Mouse (Mus musculus) lung, postnatal 0 days (tissue): Measurements from ENCODE around the gene Lamb1. TPM values are rescaled to one million over a fixed set of nuclear protein-coding genes. Genes with fewer than 3 reads are reported as not detected.

Experiments used
- ATAC-seq: fragments of 200-750 bp; cut with Nextera tagmentation; 2 replicates; pipeline ENCODE4 v1.8.0; 2017; ENCODE audit warnings: moderate library complexity
- DNase-seq: peaks from one replicate; pipeline ENCODE4 v3.0.0-alpha.2; 2016; ENCODE audit warnings: low spot score
- H3K27ac ChIP-seq: fragments of 300-500 bp; sonication (generic); 2 replicates; pipeline ENCODE4 v1.5.1; 2014; ENCODE audit warnings: antibody characterized with exemption, mild to moderate bottlenecking, low read length, mixed read lengths
- H3K27me3 ChIP-seq: fragments of 300-500 bp; sonication (generic); replicated peaks from 2 replicates; pipeline ENCODE4 v1.6.1; 2014; ENCODE audit warnings: low read length, mixed read lengths; ENCODE audit not compliant: insufficient read depth
- H3K36me3 ChIP-seq: fragments of 300-500 bp; sonication (generic); 2 replicates; pipeline ENCODE4 v1.6.1; 2014; ENCODE audit warnings: low read length, mixed read lengths; ENCODE audit not compliant: insufficient read depth
- H3K4me1 ChIP-seq: fragments of 300-500 bp; sonication (generic); 2 replicates; pipeline ENCODE4 v1.6.1; 2014; ENCODE audit warnings: antibody characterized with exemption, low read depth, low read length, mixed read lengths; ENCODE audit not compliant: insufficient read depth
- H3K4me2 ChIP-seq: fragments of 300-500 bp; sonication (generic); replicated peaks from 2 replicates; pipeline ENCODE4 v1.6.1; 2014; ENCODE audit warnings: low read depth, mild to moderate bottlenecking, low read length, moderate library complexity, mixed read lengths
- H3K4me3 ChIP-seq: fragments of 300-500 bp; sonication (generic); 2 replicates; pipeline ENCODE4 v1.5.1; 2014; ENCODE audit warnings: low read depth, low read length
- H3K9ac ChIP-seq: fragments of 300-500 bp; sonication (generic); replicated peaks from 2 replicates; pipeline ENCODE4 v1.6.1; 2014; ENCODE audit warnings: low read depth, mild to moderate bottlenecking
- H3K9me3 ChIP-seq: fragments of 300-500 bp; sonication (generic); 2 replicates; pipeline ENCODE4 v1.6.1; 2016; ENCODE audit warnings: low read length, mixed read lengths
- CTCF ChIP-seq: IDR thresholded peaks from 2 replicates; pipeline ENCODE4 v1.5.1; 2016; ENCODE audit warnings: antibody characterized with exemption, mild to moderate bottlenecking
- EP300 ChIP-seq: IDR thresholded peaks from 2 replicates; pipeline ENCODE4 v1.6.1; 2016; ENCODE audit warnings: antibody characterized with exemption, mild to moderate bottlenecking, control low read depth
- WGBS: fragments of 180-500 bp; shearing (Covaris S2); extraction: QIAGEN DNeasy Blood & Tissue Kit; methylation state at CpG from one replicate; pipeline ENCODE4 v1.1.7; 2014; 5-methylcytosine and 5-hydroxymethylcytosine counted together
- polyA plus RNA-seq: library from polyadenylated mRNA; unstranded; fragments of >200 nt; fragmentation: Nextera tagmentation; extraction: Ambion mirVana; gene quantifications from 2 replicates; pipeline ENCODE4 v1.2.1, GENCODE M21; 2015

Lamb1 gene
- polyA plus RNA-seq, 1 experiment from 2014 or later = 56.0 TPM

DNA sequence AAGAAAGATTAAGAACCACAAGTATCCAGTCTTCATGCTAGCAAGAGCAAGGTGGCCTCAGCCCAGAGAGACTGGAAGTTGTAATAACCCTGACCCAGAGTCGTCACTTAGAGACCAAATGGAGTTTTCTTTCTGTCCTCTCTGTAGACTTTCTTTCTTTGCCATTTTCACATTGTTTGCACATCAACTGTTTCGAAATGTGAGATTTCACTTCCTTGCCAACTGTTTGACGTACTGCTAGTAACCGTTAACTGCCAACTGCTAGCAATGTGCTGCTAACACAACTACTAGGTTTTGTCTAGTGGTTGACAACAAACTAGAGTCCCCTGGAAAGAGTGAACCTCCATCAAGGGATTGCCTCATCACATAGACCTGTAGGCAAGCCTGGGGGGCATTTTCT is 18.1 kb downstream of the Lamb1 start:
- no peak for TF ChIP-seq CTCF
- TF ChIP-seq EP300 = peak; percentile 53; the same call in 1 of the 2 replicates
- Histone ChIP-seq H3K36me3 (peaks cover 28% of the 10 kb centered on the region; the same call in 1 of the 2 replicates), H3K4me1 (peaks cover 10% of the 10 kb centered on the region; the same call in 1 of the 2 replicates), H3K9ac (no peak overlapping the region), H3K27me3 (no peaks in the 10 kb centered on the region), H3K27ac (no peak overlapping the region), H3K4me3 (no peak overlapping the region), H3K9me3 (no peaks in the 10 kb centered on the region), H3K4me2 (no peak overlapping the region)
- peak; percentile 35 for ATAC-seq
- WGBS = 41% methylated on average over 4 of the region's 4 CpGs
- DNase-seq = peak; percentile 74

DNA sequence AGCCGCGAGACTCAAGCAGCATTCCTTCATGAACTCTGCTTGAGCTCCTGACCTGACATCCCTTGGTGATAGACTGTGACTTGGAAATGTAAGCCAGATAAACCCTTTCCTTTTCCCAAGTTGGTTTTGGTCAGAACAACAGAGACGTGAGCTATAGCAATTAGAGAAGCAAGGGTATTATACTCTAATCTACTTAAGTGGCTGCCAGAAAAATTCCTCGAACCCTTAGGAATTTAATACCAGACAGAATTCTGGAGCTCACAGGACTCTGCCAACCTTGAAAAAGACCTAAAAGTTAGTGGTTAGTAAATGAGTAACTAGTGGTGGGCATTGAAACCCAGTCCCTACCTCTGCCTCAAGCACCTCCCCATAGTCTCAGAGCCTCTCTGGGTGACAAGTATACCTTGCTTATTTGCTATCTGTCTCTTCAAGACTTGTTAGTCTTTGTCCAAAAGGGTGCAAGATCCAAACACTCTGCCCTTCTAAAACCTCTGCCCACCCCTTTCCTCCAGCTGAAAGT is 18.6 kb downstream of the Lamb1 start:
- WGBS = 54% methylated on average over 4 of the region's 4 CpGs
- peak; percentile 2; the same call in 1 of the 2 replicates for TF ChIP-seq EP300
- TF ChIP-seq CTCF = no peak
- no peak overlapping the region for H3K4me2 ChIP-seq
- DNase-seq = no peak
- H3K4me1 ChIP-seq = peaks cover 10% of the 10 kb centered on the region; the same call in 1 of the 2 replicates
- no peak for ATAC-seq
- no peaks in the 10 kb centered on the region for H3K27me3 ChIP-seq
- H3K36me3 ChIP-seq = peaks cover 33% of the 10 kb centered on the region; the same call in 1 of the 2 replicates
- H3K27ac ChIP-seq = no peak overlapping the region
- H3K9ac ChIP-seq = no peak overlapping the region
- no peak overlapping the region for H3K4me3 ChIP-seq
- no peaks in the 10 kb centered on the region for H3K9me3 ChIP-seq

DNA sequence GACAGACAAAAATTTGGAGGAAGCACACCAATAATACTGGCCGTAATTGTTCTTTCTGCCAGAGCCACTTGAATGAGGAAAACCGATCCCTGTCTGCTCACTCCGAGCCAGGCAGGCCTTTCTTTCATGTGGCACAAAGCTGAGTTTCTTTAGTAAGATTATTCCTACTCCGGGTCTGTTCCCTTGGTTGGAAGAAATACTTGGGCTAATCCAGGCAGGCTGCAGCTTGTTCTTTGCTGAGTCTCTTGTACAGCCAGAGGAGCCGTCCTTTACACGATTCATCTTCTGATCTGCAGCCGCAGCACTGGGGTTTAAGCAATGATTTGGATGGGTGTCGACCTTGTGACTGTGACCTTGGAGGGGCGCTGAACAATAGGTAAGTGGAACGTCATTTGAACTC is 24.0 kb downstream of the Lamb1 start:
- H3K4me2 ChIP-seq = no peak overlapping the region
- WGBS = 95% methylated on average over 10 of the region's 10 CpGs
- peaks cover 33% of the 10 kb centered on the region; the same call in 1 of the 2 replicates for H3K36me3 ChIP-seq
- H3K9me3 ChIP-seq = no peaks in the 10 kb centered on the region
- no peak for TF ChIP-seq CTCF
- TF ChIP-seq EP300 = no peak
- no peak overlapping the region for H3K9ac ChIP-seq
- no peak overlapping the region for H3K27ac ChIP-seq
- no peaks in the 10 kb centered on the region for H3K4me1 ChIP-seq
- no peaks in the 10 kb centered on the region for H3K27me3 ChIP-seq
- H3K4me3 ChIP-seq = no peak overlapping the region
- no peak for ATAC-seq
- DNase-seq = no peak

DNA sequence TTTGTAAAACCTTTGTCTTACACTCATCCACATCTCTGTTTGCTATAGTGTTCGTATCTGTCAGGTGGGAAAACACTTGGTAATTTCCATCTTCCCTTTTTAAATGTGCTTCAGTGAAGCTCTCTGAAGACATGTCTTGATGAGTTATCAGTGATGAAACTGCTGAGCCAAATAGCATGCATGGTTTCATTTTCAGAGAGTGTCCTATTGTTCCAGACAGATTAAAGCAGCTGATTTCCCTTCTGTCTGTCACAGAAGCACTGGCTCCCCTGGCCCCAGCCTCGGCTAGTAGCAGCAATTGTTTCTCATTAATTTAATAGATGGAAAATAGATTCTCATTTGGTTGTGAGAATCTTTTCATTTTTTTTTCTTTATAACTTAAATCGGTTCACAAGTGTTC is 25.9 kb downstream of the Lamb1 start:
- Histone ChIP-seq H3K4me2 (no peak overlapping the region), H3K9me3 (no peaks in the 10 kb centered on the region), H3K9ac (no peak overlapping the region), H3K27me3 (no peaks in the 10 kb centered on the region), H3K4me1 (peaks cover 2% of the 10 kb centered on the region; the same call in 1 of the 2 replicates), H3K27ac (no peak overlapping the region), H3K4me3 (no peak overlapping the region), H3K36me3 (peaks cover 24% of the 10 kb centered on the region; the same call in 1 of the 2 replicates)
- no peak for TF ChIP-seq CTCF
- TF ChIP-seq EP300 = no peak
- DNase-seq (no peak), ATAC-seq (no peak)
- WGBS = 80% methylated on average over 3 of the region's 3 CpGs

DNA sequence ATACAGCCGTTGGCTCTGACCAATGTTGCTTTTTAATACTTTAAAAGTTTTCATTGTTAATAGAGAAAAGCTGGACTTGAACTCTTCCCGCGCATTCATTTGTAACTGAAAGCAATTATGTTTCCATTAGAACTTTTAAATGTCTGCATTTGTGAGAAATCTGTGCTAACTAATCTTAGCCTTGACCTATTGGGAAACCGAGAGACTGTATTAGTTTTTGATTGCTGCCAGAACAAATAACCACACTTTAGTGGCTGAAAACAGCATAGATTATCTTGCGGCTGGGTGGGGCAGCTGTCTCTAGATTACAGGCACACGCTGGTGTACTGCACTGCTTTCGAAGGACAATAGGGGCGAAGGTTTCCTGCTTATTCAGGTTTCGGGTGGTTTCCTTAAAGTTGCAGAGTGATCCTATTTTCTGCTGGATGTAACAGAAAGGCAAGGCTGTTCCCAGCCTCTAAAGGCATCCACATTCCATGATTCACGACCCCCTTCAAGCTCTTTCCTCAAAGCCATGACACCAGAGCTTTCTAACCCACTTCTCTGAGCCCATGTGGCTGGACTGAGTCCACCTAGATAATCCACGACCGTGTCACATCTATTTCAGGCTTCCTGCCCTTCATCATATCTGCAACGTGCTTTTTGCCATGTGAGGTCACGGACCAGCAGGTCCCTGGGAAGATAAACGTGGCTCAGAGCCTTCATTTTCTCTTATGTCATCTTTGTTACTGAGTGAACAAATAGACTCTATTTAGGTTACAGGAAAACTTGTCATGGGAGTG is 28.5 kb downstream of the Lamb1 start:
- H3K9me3 ChIP-seq = no peaks in the 10 kb centered on the region
- DNase-seq (no peak), ATAC-seq (no peak)
- H3K9ac ChIP-seq = no peak overlapping the region
- H3K27ac ChIP-seq = no peak overlapping the region
- H3K4me2 ChIP-seq = no peak overlapping the region
- WGBS = 58% methylated on average over 15 of the region's 15 CpGs
- peaks cover 11% of the 10 kb centered on the region; the same call in 1 of the 2 replicates for H3K36me3 ChIP-seq
- H3K4me3 ChIP-seq = no peak overlapping the region
- TF ChIP-seq EP300 (no peak), CTCF (no peak)
- peaks cover 2% of the 10 kb centered on the region; the same call in 1 of the 2 replicates for H3K4me1 ChIP-seq
- H3K27me3 ChIP-seq = no peaks in the 10 kb centered on the region

DNA sequence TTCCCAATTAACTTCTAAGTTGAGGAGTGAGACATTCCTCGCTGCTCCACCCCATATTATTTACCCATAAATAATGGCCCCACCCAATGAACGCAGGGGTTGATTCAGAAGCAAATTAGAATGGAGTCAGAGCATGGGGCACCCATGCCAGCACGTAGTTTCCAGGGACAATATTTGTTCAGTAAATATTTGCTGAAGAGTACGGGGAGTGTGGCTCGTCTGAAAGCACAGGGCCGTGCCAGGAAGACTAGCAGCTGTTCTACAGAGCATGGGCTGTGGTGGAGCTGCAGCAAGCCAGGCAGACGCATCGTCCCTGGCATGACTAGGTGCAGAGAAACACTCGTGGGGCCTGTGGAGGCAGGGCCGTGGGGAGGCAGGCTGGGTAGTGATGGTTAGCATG is 29.5 kb downstream of the Lamb1 start:
- no peaks in the 10 kb centered on the region for H3K27me3 ChIP-seq
- H3K36me3 ChIP-seq = peaks cover 7% of the 10 kb centered on the region; the same call in 1 of the 2 replicates
- WGBS = 21% methylated on average over 10 of the region's 10 CpGs
- no peak overlapping the region for H3K4me2 ChIP-seq
- H3K27ac ChIP-seq = peak overlapping the region; percentile 64; the same call in 1 of the 2 replicates
- ATAC-seq (peak; percentile 75), DNase-seq (peak; percentile 77)
- no peaks in the 10 kb centered on the region for H3K9me3 ChIP-seq
- H3K4me3 ChIP-seq = no peak overlapping the region
- peaks cover 2% of the 10 kb centered on the region; the same call in 1 of the 2 replicates for H3K4me1 ChIP-seq
- no peak overlapping the region for H3K9ac ChIP-seq
- TF ChIP-seq CTCF (no peak), EP300 (0 out of 2 replicates have a peak, but pooled peaks have one; percentile 8)
